Mouse (Mus musculus) spleen, adult 12 weeks (tissue): ENCODE measurements around the gene Pgc.

Experiments used
- DNase-seq: peaks from one replicate; pipeline ENCODE4 v3.0.0; 2022; ENCODE audit warnings: low spot score

Pgc gene

DNA sequence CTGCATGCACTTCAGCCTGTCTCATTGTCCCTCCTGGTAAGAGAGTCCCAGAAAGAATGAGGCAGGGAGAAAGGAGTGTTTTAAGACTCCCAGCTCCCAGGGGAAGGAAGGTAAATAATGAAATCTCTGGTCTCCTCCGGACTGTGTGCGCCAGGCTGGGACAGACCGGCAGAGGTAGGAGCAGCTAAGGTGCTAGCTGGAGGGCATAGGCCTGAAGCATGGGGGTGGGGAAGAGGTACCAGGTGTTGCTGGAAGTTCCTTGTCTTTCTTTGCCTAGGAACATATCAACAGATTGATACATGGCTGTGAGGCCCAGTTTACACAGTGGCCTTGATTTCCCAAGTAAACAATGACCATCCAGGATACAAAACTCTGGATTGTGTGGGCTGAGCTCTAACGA, 17.7 kb upstream of the Pgc start:
- DNase-seq = no peak

DNA sequence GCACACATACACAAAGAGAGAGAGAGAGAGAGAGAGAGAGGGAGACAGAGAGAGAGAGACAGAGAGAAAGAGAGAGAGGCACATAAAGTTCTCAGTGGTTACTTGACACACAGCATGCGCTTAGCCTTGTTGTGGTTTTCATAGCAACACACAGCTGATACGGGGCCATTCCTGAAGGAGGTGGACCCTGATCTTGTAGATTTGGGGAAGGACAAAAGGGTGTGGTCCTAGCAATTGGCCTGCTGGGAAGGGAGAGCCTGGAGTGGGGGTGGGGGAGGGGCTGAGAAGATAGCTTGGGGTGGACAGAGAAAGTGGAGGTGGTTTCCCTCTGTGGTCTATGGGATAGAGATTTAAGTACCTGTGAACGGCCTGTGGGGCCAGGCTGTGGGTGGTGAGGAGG, 16.6 kb upstream of the Pgc start:
- no peak for DNase-seq

DNA sequence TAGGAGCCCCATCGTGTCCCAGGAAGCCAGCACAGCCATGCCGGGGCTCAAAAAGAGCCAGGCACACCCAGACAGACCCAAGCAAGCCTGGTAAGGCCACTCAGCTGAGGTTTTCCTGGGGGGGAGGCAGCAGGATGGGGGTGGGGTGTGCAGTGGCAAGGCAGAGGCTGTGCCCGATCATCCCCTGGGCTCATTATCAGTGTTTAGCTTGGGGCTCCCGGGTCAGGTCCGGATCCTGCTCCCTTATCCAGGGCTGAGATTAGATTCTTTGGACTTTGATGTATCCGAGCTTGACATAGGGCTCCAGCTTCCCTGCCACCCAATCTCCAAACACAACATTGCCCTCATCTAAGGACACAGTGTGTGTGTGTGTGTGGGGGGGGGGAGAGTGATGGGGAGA, 14.8 kb upstream of the Pgc start:
- DNase-seq = no peak

DNA sequence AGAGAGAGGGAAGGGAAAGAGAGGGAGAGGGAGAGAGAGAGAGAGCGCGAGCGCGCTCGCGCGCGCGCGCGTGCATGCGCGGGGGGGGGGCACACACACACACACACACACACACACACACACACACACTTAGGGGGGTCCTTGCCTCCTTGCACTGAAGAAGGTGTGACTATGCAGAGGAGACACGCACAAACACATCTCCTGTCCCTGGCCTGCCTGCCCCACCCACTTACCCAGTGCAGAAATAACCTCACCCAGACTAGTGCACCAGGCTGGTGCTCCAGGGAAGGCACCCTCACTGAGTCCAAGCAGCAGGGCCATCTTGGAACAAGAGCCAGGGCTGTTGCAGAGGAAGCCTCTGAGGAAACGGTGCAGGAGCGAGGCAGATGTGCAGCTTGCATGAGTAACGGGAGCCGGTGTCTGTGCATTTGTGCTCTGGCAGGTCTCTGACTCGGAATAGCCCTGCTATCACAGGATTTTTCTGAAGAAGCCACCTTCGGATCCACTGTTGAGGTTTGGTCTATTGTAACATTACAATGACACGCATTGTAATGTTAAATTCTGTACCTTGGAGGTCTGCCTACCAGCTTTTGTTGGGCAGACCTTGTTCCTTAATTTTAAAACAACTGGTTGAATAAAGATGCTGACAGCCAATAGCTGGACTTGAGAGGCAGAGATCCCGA, 13.6 kb upstream of the Pgc start:
- DNase-seq = no peak

DNA sequence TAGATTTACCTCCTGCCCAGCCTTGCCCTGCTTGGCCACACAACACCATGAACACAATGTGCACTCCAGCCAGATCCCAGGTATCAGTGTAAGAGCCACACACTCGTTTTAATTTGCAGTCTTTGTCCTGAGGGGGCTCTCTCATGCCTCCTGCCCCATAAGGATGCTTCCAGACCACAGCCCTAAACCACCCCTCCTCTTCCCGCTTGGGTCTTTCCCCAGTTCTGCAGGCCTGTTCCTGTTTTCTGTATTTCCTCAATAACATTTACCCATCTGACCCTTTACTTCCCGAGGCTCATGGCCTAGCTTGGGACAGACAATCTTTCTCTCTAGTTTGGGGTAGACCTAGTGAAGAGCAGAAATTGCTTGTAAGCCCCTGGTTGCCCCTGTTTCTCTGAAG, 11.6 kb upstream of the Pgc start:
- DNase-seq = no peak

DNA sequence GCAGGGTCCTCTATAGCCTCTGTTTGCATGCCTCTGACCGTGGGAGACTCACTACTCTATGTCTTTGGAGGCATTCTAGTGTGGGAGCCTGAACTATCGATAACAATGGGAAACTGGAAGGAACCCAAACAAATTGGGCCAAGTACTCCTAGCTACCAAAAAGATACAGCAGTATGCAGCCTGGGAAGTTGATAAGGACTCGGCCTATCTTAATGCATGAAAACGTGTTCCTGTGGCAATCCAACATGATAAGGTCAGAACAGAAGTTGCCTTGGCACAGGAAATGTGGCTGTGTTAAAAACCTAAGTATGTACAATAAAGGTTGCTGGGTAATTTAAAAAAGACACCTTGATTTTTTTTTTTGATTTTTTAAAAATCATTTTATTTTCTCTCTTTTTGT, 5.5 kb upstream of the Pgc start:
- DNase-seq = no peak

DNA sequence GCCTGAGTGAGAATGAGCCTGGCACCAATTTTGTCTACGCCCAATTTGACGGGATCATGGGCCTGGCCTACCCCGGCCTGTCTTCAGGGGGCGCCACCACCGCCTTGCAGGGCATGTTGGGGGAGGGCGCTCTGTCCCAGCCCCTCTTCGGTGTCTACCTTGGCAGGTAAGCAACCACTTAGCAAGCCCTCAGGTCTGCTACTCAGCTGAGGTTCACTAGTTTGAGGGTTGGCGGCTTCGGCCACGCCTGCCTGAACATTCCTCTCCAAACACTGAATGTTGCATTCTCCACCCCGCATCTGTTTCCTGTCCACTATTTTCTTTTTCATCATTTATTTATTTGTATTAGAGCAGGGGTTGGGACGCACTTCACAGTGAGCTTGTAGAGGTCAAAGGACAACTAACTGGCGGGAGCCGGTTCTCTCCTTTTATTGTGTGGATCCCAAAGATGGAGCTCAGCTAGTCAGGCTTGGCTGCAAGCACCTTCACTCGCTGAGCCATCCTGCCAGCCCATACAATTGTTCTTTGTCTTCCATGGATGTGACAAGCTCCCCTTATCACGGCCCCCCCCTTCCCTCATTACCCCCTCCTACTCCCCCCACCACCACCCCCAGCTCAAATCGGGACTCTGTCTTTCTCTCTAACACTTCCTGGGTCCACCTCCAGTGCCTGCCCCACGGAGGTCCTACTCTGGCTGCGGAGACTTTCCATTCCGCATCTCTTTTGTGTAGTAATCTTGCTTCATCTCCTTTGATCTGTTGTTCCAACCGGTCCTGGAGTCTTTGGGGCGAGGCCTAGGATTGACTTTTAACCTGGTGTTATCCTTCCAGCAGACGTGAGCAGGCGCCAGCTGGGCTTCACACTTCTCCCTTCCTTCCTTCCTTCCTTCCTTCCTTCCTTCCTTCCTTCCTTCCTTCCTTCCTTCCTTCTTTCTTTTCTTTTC, 4.3 kb downstream of the Pgc start:
- DNase-seq = no peak

DNA sequence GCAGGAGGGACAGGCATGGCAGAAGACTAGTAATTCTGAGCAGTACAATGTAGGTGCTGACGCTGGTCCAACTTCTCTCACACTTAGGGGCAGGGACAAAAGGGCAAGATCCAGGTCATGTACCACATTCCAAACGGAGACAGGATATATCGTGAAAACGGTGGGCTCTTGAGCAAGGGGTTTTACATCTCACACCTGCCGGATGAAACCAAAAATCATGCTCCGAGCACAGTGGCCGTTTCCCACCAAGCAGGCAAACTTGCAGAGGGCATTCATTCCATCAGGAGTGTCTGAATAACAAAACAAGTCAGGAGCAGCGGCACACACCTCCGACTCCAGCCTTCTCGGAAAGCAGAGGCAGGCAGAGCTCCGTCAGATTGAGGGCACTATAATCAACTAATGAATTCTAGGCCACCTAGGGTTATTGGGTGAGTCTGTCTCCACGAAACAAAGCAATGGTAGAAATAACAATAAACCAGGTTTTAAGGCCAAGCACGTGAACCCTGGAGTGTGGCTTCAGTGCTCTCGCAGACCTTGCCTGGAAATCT, 9.0 kb downstream of the Pgc start:
- DNase-seq = no peak

DNA sequence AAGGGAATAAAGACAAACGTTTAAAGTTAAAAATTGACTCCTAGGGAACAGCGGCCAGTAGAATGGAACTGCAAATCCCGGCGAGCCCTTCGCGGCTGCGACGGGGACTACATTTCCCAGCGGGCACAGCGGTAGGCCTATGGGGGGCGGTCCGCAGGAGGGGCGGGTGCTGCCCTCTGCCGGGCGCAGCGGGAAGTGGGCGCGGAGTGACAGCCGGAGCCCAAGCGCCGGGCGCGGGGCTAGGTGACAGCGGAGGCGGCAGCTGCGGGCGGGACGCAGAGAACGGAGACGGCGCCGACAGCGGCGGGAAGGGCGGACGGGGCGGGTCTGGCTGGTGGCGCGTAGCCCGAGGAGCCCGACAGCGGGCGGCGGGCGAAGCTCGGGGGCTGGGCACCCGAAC, 10.2 kb downstream of the Pgc start, which contains the start of gene Tfeb:
Gene Tfeb, plus strand, starts transcription at position 175 of the 400 bp plus-strand sequence.
- DNase-seq = peak; percentile 95

DNA sequence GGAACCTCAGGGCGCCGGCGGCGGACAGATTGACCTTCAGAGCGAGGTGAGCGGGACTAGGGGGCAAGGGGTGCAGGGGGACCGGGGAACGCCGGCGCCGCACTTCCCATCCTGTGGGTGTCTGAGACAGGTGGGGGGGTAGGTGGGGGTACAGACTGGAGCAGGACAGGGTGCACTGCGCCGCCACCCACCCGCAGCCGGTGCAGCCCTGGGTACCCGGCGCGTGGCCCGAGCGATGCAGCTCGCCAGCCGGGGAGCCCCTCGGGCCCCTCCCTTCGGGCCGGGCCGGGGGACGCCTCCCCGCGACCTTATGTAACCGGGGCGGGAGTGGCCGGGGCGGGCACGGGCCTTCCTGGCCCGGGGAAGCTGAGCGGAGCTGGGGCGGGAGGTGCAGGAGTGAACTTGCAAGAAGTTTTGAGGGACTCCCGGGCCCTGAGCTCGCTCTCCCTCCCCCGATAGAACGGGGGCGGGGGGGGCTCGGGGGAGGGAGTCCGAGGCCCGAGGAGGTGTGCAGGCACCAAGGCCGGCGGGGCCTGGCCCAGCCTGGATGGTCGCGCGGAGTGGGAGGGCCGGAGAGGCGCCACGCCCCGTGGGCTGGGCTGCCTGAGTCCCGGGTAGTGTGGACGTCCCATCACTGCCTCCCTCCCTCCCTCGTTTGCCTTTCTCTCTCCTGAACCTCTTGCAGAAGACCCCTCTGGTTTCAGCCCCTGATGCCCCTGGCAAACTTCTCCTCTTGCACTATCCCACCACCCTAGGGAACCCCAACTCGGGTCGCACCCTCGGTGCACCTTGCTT, 10.8 kb downstream of the Pgc start:
- DNase-seq = peak; percentile 80

DNA sequence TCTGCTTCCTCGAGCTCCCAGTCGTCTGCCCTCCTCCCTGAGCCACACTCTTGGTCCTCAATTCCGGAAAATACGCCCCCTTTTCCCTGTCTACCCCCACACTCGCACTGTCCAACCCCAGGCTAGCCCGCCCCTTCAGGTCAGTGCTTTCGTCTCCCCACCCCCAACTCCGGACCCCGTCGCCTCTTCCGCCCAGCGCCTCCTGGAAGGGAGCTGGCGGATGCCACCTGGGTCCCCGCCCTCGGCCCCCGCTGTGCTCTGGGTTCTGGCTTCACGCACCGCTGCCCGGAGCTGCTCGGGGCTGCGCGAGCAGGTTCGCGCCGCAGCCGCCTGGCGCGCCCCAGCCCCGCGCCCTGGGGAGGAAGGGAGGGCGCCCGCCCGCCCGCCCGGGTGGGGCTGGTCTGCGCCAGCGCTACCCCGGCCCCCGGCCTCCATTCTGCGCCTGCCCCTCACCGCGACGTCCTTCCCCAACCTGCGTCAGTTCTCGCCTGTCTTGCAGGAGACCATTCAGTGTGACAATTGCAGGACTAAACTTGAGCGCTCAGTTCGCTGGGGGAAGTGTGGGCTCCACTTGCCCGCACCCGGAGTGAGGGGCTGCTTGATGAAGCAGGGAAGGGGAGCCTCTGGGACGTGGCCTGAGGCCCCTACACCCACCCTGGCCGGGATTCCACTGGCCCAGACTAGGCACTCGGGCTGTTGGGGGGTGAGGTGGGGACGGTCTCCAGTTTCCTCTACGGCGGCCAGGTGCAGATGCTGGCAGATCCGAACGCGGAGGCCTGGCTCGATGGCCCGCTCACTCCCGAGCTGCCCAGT, 11.6 kb downstream of the Pgc start:
- peak; percentile 61 for DNase-seq

DNA sequence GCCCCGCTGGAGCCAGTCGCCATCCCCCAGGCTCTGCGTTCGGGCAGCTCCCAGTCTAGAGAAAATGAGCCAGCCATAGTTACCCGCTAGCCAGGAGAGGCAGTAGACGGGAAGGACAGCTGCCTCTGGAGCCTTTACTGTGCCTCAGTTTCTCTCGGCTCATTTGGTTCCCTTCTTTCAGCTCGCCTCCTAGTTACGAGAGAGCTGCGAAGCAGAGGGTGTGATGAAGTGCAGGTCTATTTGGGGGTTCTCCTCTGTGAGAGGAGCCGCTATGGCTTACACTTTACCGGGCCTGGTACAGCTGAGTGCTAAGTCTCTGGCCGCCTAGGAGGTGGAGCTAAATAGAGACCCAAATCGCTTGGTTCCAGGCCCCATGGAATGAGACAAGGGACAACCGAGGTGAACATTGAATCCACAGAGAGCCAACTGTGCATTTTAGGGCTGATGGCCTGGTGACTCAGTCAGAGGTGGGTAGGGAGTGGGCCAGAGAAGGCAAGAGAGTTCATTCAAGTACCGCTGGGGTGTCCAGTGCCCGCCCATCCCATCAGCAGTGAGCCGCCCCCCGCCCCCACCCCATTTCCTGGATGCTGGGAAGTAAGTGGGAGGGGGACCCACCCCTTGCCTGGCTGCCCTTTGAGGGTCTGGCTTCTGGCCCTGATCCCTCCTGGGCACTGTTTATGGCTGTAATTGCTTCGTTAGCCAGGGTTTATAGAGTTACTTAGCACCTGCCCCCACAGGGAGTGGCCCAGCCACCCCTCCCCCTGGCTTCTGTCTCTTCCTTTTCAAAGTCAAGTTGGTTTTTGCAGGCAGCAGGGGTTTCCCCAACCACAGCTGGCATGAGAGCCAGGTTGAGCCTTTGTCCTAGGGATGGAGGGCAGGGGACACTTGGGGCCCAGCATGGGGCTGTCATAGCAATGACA, 12.5 kb downstream of the Pgc start:
- DNase-seq = peak; percentile 31

DNA sequence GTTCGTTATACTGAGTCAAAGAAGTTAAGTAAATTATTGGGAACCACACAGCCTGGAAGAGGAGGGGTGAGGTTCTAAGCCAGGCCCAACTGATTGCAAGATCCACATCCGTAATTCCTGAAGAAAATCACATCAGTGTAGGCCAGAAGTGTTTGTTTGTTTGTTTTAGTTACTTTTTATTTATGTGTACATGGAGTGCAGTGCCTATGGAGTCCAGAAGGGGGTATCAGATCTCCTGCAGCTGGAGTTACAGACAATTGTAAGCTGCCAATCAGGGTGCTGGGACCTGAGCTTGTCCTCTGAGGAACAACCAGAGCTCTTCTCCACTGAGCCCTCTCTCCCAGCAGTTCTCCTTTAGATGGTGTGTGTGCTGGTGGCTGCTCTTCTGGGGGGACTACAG, 13.5 kb downstream of the Pgc start:
- DNase-seq = no peak

DNA sequence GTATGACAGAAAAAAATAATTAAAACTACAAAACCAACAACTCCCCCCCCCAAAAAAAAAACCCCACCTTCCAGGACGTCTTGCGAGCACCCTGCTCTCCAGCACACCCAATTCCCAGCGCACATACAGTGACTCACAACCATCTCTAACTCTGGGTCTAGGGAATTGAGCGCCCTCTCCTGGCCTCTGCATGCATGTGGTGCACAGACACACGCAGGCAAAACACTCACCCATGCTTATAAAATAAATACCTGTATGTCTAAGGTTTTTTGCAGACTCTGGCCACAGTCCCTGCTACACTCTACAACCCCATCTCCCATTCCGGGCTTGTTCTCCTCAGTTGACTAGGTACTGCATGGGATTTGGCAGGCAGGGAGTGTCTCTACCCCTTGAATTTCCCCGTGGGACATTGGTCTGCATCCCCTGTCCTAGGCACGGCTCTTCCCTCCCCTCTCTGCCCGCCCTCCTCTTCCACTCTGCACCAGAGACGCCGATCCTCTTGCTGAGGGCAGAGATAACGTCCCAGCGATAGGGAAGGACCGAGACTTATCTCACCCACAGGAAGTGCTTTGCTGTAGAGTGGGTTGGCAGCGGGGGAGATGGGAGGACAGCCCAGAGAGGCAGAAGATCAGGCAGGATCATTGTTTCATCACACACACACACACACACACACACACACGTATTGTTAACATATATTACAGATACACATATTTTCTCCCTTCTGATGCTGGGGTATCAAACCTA, 16.5 kb downstream of the Pgc start:
- DNase-seq = no peak

DNA sequence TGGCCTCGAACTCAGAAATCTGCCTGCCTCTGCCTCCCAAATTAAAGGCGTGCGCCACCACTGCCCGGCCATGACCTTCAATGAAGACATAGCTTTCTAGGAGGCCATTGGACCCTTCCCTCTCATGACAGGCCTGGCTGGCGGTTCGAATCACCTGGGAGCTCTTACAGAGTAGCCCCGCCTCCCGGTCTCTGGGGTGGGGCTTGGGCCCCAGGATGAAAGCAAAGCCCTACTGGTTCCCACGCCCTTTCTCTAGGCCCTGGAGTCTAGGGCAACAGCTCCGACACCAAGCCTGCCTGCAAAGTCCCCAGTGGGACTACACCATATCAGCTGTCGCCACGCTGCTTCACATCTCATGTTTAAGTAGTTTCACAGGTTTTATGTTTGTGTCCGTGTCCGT, 17.4 kb downstream of the Pgc start:
- DNase-seq = no peak

DNA sequence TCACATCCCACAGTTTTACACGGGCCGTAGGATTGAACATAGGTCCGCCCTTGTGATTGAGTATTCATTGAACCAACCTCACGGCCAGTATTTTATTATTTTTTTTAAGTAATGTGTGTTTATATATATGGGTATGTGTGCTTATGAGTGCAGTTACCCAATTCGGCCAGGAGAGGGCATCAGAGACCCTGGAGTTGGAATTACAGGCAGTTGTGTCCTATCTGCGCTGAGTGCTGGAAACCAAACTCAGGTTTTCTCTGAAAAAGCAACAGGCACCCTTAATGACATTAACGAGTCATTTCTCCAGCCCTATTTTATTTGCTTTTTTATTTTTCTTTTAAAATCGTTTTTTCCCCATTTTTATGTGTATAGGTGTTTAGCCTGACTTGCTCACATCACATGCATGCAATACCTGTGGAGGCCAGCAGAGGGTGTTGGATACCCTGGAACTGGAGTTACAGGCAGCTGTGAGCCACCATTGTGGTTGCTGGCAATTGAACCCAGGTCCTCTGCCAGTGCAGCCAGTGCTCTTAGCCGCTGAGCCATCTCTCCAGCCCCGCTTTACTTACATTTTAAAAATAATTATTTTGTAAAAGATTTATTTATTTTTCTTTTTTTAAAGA, 18.2 kb downstream of the Pgc start:
- no peak for DNase-seq

DNA sequence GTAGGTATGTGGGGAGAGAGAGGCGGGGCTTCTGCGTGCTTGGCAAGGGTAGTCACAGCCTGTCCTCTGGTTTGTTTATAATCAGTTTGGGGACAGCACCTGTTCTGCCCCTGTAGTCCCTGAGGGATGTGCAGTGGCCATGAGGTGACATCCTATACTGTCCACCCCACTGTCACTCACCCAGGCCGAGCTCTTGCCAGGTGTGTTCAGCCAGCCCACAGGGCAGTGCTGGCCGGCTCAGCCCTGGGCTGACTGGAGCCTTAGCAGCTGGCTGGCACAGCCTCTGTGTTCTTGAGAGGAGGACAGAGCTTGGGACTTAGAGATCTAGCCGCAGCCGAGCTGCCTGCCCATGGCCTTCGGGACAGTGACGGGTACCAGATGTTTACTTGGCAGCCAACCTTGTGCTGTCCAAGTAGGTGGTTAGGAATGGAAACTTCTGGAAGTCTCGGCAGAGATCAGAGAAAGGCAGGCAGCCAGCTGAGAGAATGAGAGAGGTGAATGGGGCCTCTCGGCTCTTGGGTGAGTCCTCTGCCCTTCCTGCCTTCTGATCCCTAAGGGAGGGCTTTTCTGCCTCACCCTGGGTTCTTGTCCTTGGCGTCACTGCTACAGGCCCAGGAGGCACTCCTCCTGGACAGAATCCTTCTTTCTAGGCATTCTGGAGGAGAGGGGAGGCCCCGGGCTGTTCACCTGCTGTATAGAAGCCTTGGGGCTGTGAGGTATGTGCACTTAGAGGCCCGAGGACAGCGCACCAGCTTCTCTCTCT, 22.3 kb downstream of the Pgc start:
- DNase-seq = no peak

DNA sequence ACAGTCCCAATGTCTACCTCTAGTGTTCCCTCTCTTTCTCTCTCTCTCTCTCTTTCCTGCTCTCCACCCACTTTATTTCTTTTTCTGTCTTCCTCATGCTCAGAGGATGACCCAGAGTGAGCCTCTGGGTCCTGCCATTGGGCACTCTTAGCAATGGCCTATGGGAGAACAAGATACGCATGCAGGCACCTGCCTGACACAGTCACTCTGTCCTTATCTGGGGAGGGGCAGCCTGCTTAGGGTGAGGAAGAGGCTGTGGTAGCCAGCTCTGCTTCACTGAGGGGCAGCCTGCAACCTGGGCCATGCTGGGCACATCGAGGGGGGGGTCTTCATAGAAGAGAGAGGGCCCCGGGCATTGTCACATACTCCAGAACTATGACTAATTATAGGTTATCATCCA, 23.0 kb downstream of the Pgc start:
- no peak for DNase-seq
